Mouse (Mus musculus): ENCODE results near the gene Habp4. TPM values are rescaled to one million over a fixed set of nuclear protein-coding genes. Genes with fewer than 3 reads are reported as not detected.

Gene Habp4
- polyA plus RNA-seq, 1 experiment, result 32.5 TPM

DNA sequence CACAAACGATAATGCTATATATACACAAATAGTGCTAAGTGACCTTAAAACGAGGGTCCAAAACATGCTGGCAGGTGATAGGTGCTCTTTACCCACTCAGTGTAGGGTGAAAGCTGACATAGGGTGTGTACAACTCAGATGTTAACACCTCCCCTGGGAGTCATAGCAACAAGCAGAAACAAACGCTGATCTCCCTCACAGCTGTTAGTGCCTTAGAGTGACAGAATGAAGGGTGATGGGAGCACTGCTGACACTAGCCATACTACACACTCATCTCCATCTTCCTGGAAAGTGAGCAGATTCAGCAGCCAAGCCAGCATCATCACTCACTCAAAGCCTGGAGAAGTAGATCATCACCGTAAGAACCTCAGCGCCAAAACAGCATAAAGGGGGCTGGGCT is 11.5 kb upstream of the Habp4 start:
- no peak overlapping the region for H3ac ChIP-seq (ENCODE audit: control insufficient read depth, insufficient read length)
- peaks cover 61% of the 10 kb centered on the region for H3K79me2 ChIP-seq (ENCODE audit: control insufficient read depth, insufficient read depth)
- H3K36me3 ChIP-seq (ENCODE audit: control insufficient read depth, insufficient read depth), result no peaks in the 10 kb centered on the region
- H3K27me3 ChIP-seq (ENCODE audit: control insufficient read depth, insufficient read depth, insufficient read length), result no peaks in the 10 kb centered on the region
- no peak overlapping the region for H3K4me2 ChIP-seq (ENCODE audit: low read depth)
- no peak for TF ChIP-seq E2F4 (IDR thresholded peaks at IDR 0.05; ENCODE audit: insufficient read depth)
- peak; percentile 30 to 84 (median 48) for TF ChIP-seq MYOD1 (IDR thresholded peaks at IDR 0.05; ENCODE audit: control insufficient read depth in 1 of 3, insufficient read length in 2 of 3, low read depth in 2 of 3)
- no peak overlapping the region for H3K4me3 ChIP-seq

GRCm38 (mm10) chr13:64152241-64152669 is 9.4 kb upstream of the Habp4 start:
- H3ac ChIP-seq (ENCODE audit: control insufficient read depth, insufficient read length), result peak overlapping the region; percentile 40
- H3K27me3 ChIP-seq (ENCODE audit: control insufficient read depth, insufficient read depth, insufficient read length), result no peaks in the 10 kb centered on the region
- H3K36me3 ChIP-seq (ENCODE audit: control insufficient read depth, insufficient read depth), result no peaks in the 10 kb centered on the region
- TF ChIP-seq SRF (IDR thresholded peaks at IDR 0.05; ENCODE audit: control insufficient read depth, insufficient read length, low read depth), result no peak
- TF ChIP-seq MYOD1 (IDR thresholded peaks at IDR 0.05; ENCODE audit: control insufficient read depth in 1 of 3, insufficient read length in 2 of 3, low read depth in 2 of 3), result peak in 2 of 3 experiments; percentile 92 to 99
- no peak for TF ChIP-seq MAX (IDR thresholded peaks at IDR 0.05; ENCODE audit: low read depth)
- TF ChIP-seq CEBPB (IDR thresholded peaks at IDR 0.05; ENCODE audit: insufficient read depth, poor library complexity, severe bottlenecking), result no peak
- peak in 2 of 3 experiments; percentile 92 to 96 for TF ChIP-seq MYOG (IDR thresholded peaks at IDR 0.05; ENCODE audit: control insufficient read depth in 1 of 3, insufficient read depth in 1 of 3, insufficient read length in 2 of 3, low read depth in 2 of 3)
- peak; percentile 52 for TF ChIP-seq TCF12 (IDR thresholded peaks at IDR 0.05; ENCODE audit: insufficient read depth, poor library complexity, severe bottlenecking)
- peak; percentile 79 for TF ChIP-seq POLR2A (IDR thresholded peaks at IDR 0.05; ENCODE audit: insufficient read length, low read depth)
- no peak for TF ChIP-seq REST (IDR thresholded peaks at IDR 0.05; ENCODE audit: insufficient read depth, insufficient read length)
- TF ChIP-seq E2F4 (IDR thresholded peaks at IDR 0.05; ENCODE audit: insufficient read depth), result peak; percentile 53
- peak; percentile 82 for TF ChIP-seq TCF3 (IDR thresholded peaks at IDR 0.05; ENCODE audit: insufficient read length, low read depth)
- TF ChIP-seq USF1 (IDR thresholded peaks at IDR 0.05; ENCODE audit: low read depth), result peak; percentile 86
- TF ChIP-seq POLR2AphosphoS2 (IDR thresholded peaks at IDR 0.05; ENCODE audit: insufficient read length, low read depth), result peak; percentile 77
- H3K4me2 ChIP-seq (ENCODE audit: low read depth), result peak overlapping the region; percentile 87
- peaks cover 50% of the 10 kb centered on the region for H3K79me2 ChIP-seq (ENCODE audit: control insufficient read depth, insufficient read depth)
- H3K4me3 ChIP-seq, result peak overlapping the region; percentile 37

GRCm38 (mm10) chr13:64152671-64153082 is 8.9 kb upstream of the Habp4 start:
- Histone ChIP-seq H3K4me2 (ENCODE audit: low read depth) (peak overlapping the region; percentile 54), H3K79me2 (ENCODE audit: control insufficient read depth, insufficient read depth) (peaks cover 46% of the 10 kb centered on the region), H3K36me3 (ENCODE audit: control insufficient read depth, insufficient read depth) (no peaks in the 10 kb centered on the region), H3ac (ENCODE audit: control insufficient read depth, insufficient read length) (peak overlapping the region; percentile 40), H3K27me3 (ENCODE audit: control insufficient read depth, insufficient read depth, insufficient read length) (no peaks in the 10 kb centered on the region), H3K4me3 (peak overlapping the region; percentile 37)
- TF ChIP-seq TCF3 (IDR thresholded peaks at IDR 0.05; ENCODE audit: insufficient read length, low read depth), result no peak
- TF ChIP-seq E2F4 (IDR thresholded peaks at IDR 0.05; ENCODE audit: insufficient read depth), result no peak
- no peak for TF ChIP-seq MYOG (IDR thresholded peaks at IDR 0.05; ENCODE audit: control insufficient read depth in 1 of 3, insufficient read depth in 1 of 3, insufficient read length in 2 of 3, low read depth in 2 of 3)
- no peak for TF ChIP-seq MAX (IDR thresholded peaks at IDR 0.05; ENCODE audit: low read depth)
- TF ChIP-seq MYOD1 (IDR thresholded peaks at IDR 0.05; ENCODE audit: control insufficient read depth in 1 of 3, insufficient read length in 2 of 3, low read depth in 2 of 3), result no peak
- TF ChIP-seq SRF (IDR thresholded peaks at IDR 0.05; ENCODE audit: control insufficient read depth, insufficient read length, low read depth), result no peak
- TF ChIP-seq TCF12 (IDR thresholded peaks at IDR 0.05; ENCODE audit: insufficient read depth, poor library complexity, severe bottlenecking), result no peak
- no peak for TF ChIP-seq REST (IDR thresholded peaks at IDR 0.05; ENCODE audit: insufficient read depth, insufficient read length)
- TF ChIP-seq CEBPB (IDR thresholded peaks at IDR 0.05; ENCODE audit: insufficient read depth, poor library complexity, severe bottlenecking), result no peak
- no peak for TF ChIP-seq USF1 (IDR thresholded peaks at IDR 0.05; ENCODE audit: low read depth)
- TF ChIP-seq POLR2AphosphoS2 (IDR thresholded peaks at IDR 0.05; ENCODE audit: insufficient read length, low read depth), result no peak
- TF ChIP-seq POLR2A (IDR thresholded peaks at IDR 0.05; ENCODE audit: insufficient read length, low read depth), result no peak

DNA sequence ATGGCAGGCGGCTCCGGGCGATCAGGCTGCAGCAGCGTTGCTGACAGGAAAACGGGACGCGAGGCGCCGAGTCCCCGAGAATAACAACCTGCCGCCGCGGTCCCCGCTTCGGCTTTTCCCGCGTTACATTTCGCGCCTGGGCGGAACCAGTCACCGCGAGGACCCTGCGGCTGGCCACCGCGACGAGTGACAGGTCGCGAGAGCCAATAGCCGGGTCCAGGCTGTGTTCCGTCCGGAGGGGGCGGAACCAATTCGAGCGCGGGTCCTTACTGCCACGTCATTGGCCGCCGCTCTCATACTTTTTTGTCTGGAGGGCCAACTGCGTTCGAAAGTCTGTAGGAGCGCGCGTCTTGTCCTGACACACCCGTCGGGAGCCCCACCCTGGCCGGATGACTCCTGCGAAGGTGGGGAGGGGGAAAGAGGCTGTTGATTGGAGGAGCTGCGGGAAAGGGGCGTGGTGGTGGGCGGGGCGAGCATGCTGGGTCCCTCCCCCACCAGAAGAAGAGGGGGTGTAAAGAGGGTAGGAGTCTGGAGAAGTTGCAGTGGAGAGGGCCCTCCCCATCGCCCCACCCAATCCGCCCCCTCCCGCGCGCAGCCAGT is 8.4 kb upstream of the Habp4 start, which contains the start of gene Zfp367:
Gene Zfp367, minus strand, starts transcription at position 120 of the 600 bp plus-strand sequence.
- peak; percentile 96 for TF ChIP-seq E2F4 (IDR thresholded peaks at IDR 0.05; ENCODE audit: insufficient read depth)
- TF ChIP-seq MYOG (IDR thresholded peaks at IDR 0.05; ENCODE audit: control insufficient read depth in 1 of 3, insufficient read depth in 1 of 3, insufficient read length in 2 of 3, low read depth in 2 of 3), result peak in 1 of 3 experiments; percentile 4
- TF ChIP-seq SRF (IDR thresholded peaks at IDR 0.05; ENCODE audit: control insufficient read depth, insufficient read length, low read depth), result peak; percentile 8
- TF ChIP-seq MYOD1 (IDR thresholded peaks at IDR 0.05; ENCODE audit: control insufficient read depth in 1 of 3, insufficient read length in 2 of 3, low read depth in 2 of 3), result no peak
- TF ChIP-seq POLR2A (IDR thresholded peaks at IDR 0.05; ENCODE audit: insufficient read length, low read depth), result peak; percentile 12
- Histone ChIP-seq H3ac (ENCODE audit: control insufficient read depth, insufficient read length) (peak within 1 kb of the TSS; percentile 40), H3K36me3 (ENCODE audit: control insufficient read depth, insufficient read depth) (no peaks in the 10 kb centered on the region), H3K4me2 (ENCODE audit: low read depth) (peak within 1 kb of the TSS; percentile 87), H3K79me2 (ENCODE audit: control insufficient read depth, insufficient read depth) (peaks cover 41% of the 10 kb centered on the region), H3K27me3 (ENCODE audit: control insufficient read depth, insufficient read depth, insufficient read length) (no peaks in the 10 kb centered on the region), H3K4me3 (peak within 1 kb of the TSS; percentile 37)

- peak overlapping the region; percentile 86 for H3K4me2 ChIP-seq (ENCODE audit: low read depth)
- H3K4me3 ChIP-seq, result peak overlapping the region; percentile 37
- TF ChIP-seq MAX (IDR thresholded peaks at IDR 0.05; ENCODE audit: low read depth), result no peak
- peak; percentile 57 for TF ChIP-seq POLR2A (IDR thresholded peaks at IDR 0.05; ENCODE audit: insufficient read length, low read depth)
- H3K79me2 ChIP-seq (ENCODE audit: control insufficient read depth, insufficient read depth), result peaks cover 34% of the 10 kb centered on the region
- H3K27me3 ChIP-seq (ENCODE audit: control insufficient read depth, insufficient read depth, insufficient read length), result no peaks in the 10 kb centered on the region
- H3K36me3 ChIP-seq (ENCODE audit: control insufficient read depth, insufficient read depth), result no peaks in the 10 kb centered on the region
- H3ac ChIP-seq (ENCODE audit: control insufficient read depth, insufficient read length), result no peak overlapping the region
Observed at GRCm38 (mm10) chr13:64153751-64154267, 7.8 kb upstream of the Habp4 start.
